Mouse (Mus musculus) liver, adult (tissue): ENCODE results near the gene Olfr1211.

Experiments used
- GATA4 ChIP-seq: IDR thresholded peaks from 2 replicates; pipeline ENCODE4 v1.6.1; 2014; ENCODE audit warnings: mild to moderate bottlenecking, low read length; ENCODE audit not compliant: insufficient replicate concordance

Olfr1211 gene

GRCm38 (mm10) chr2:88938011-88938410 lies at the start of gene Olfr1211:
TSS of gene Olfr1211 (minus strand) at chr2:88938111.
- TF ChIP-seq GATA4: no peak

GRCm38 (mm10) chr2:88980181-88980580 lies 42.3 kb upstream of the Olfr1211 start, which contains the start of gene Gm13762:
TSS of gene Gm13762 (minus strand) at chr2:88980281.
- no peak for TF ChIP-seq GATA4

- no peak for TF ChIP-seq GATA4
Measured at GRCm38 (mm10) chr2:88953669-88954068, 15.8 kb upstream of the Olfr1211 start, which contains the start of gene Olfr1212. TSS of gene Olfr1212 (plus strand) at chr2:88953969.

- no peak for TF ChIP-seq GATA4
Measured at GRCm38 (mm10) chr2:88915057-88915456, 22.9 kb downstream of the Olfr1211 start, which contains the start of gene Olfr1209. TSS of gene Olfr1209 (minus strand) at chr2:88915157.

- TF ChIP-seq GATA4: no peak
Measured at GRCm38 (mm10) chr2:88902211-88902610, 35.7 kb downstream of the Olfr1211 start, which contains the start of gene Olfr1208. TSS of gene Olfr1208 (minus strand) at chr2:88902311.
